Mouse (Mus musculus) gastrocnemius, postnatal 25 days (tissue): Measurements from ENCODE around the gene Ndufaf5. TPM values are rescaled to one million over a fixed set of nuclear protein-coding genes. Genes with fewer than 3 reads are reported as not detected.
"Not testable (repeated sequence)": the region's sequence is repeated elsewhere in the genome, so short reads cannot be mapped to it uniquely, and the experiment has no call there.

ENCODE experiments used
- DNase-seq: peaks from one replicate; pipeline ENCODE4 v3.0.0; 2022
- long read RNA-seq, 2 experiments: library from polyadenylated mRNA; stranded (forward); transcript quantifications; one replicate each; pipeline ENCODE4 v2.0.0; 2021
- total RNA-seq, 2 experiments: library from RNA; stranded (reverse); gene quantifications; 1 replicate in 1 of 2; 2 replicates in 1 of 2; pipeline ENCODE4 v1.2.3; 2021

The Ndufaf5 gene
- 10 to 100 TPM; 37.5 to 41.7 TPM for total RNA-seq
- long read RNA-seq, experiment 1, transcript Ndufaf5-201 (11 exons, 1,166 nt), result major isoform, 33 of 126 reads
- long read RNA-seq, experiment 1, partial matches to known transcripts, result 49 of 126 reads
- long read RNA-seq, experiment 1, other reads (novel, unspliced or antisense), result 43 of 126 reads
- long read RNA-seq, experiment 2, transcript Ndufaf5-201 (11 exons, 1,166 nt), result major isoform, 23 of 95 reads
- long read RNA-seq, experiment 2, partial matches to known transcripts, result 31 of 95 reads
- long read RNA-seq, experiment 2, other reads (novel, unspliced or antisense), result 41 of 95 reads

GRCm38 (mm10) chr2:140170127-140170802 lies at the start of gene Ndufaf5, which contains the start of gene Esf1:
Gene Ndufaf5 (plus strand): TSS chr2:140170649.
Gene Esf1 (minus strand): TSS chr2:140170564.
- DNase-seq, result peak; percentile 92

- no peak for DNase-seq
Observed at GRCm38 (mm10) chr2:140125516-140125915, 44.9 kb upstream of the Ndufaf5 start.

- not testable (repeated sequence) for DNase-seq
Observed at GRCm38 (mm10) chr2:140151743-140152142, 18.7 kb upstream of the Ndufaf5 start, which contains the start of gene Gm17374. Gene Gm17374 (plus strand): TSS chr2:140152043.

DNA sequence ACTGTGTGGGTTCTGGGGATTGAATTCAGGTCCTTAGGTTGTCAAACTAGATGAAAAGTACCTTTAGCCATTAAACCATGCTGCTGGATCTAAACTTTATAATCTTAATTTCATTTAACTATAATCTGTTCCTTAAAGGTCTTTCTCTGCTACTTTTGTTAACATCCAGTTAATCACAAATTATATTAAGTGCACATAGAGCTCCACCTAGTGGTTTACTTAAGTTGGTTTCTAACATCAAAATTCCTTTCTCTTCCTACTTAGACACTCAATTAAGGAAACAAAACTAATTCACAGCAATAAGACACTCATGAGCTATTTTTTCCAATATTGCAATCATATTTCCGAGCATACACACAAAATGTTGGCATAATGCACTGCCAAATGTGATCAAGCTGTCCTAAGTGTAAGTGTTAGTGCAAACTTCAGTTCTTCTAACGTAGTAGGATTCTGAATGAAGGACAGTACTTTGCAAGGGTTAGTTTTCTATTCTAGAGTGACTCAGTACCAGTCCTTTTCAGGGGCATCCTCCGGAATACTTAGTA lies 11.2 kb upstream of the Ndufaf5 start:
- no peak for DNase-seq

DNA sequence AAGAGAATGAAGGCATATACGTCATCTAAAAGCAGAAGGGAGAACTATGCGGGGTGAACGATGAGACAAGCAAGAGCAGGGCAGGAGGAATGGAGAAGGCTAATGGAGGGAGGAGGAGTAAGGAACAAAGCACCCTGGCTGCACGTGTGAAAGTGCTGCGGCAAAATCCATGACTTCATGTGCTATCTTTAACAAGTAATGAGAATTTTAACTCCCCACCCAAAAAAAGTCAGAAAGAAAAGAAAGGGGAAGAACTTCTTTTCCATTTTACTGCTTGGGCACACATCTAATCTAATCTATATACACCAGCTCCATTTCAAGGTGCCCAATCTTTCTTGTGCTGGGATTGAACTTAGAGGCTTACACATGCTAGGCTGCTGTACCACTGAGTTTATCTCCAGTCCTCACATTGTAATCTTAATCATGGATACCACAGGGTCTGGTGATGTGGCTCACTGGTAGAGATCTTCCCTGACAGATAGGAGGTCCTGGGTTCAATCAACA lies 7.0 kb upstream of the Ndufaf5 start:
- no peak for DNase-seq

DNA sequence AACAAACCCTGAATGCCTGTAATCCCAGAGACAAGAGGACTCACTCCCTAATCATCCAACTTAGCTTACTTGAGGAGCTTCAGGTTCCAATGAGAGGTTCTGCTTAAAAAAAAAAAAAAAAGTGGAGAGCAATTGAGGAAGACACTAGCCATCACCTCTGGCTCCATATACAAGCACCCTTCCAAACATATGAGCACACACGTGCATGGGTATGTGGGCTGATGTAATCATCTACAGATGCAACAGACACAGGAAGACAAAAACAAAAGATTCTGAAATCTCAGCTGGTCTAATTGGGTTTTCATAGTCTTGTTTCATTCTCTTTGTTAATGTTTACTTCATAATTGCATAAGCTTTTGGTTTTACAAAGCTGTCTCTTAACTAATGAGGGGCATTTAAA lies 1.4 kb upstream of the Ndufaf5 start:
- no peak for DNase-seq

DNA sequence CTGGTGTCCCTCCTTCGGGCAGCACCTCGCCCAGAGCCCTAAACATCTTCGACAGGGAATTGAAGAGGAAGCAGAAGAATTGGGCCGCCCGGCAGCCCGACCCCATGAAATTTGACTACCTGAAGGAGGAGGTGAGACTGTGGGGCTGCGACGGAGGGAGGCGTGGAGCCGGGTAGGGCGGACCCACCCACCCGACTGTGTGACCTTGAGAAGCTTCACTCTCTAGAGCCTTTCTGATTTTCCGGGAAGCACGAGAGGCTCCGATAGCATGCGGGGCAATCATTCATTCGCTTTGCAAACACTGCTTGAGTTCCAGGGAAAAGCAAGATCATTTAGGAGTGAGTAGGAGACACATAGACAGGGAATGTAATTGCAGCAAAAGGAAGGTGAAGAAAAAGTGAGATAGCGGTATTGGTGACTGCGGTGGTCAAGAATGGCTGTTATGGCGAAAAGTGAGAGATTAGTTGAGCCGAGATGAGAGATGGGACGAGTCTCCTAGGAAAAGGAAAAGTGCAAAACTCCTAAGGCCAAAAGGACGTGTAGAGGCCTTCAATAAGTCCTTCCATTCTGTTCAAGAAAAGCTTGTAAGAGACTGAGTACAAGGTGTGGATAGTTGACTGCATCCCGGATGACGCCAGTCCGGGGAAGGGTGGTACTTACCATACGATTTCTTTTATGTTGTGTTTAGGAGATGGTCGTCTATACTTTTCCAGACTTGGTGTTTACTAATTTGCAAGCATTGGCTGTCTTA lies 529 bp downstream of the Ndufaf5 start:
- no peak for DNase-seq

DNA sequence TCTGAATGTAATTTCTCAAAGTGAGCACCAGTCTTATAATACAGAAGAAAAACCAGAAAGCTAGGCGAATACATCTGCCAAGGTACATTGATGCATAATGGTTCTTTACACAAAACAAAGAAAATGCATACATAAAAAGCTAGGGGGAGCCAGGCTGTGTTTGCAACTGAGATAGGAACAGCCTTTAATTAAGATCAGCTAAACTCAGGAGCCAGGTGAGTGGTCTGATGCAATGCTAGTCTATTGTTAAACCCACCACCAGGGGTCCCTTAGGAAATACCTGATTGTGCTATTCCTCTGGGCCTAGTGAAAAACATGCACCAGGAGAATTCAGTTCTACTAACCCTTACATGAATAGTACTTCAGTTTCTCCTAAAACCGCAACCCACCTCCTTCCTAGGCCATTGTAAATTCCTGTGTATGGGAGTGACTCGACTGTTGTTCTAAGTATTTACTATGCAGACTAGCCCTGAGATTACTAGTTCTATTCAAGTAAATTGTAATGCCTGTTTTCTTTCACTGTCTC lies 15.3 kb downstream of the Ndufaf5 start:
- DNase-seq, result not testable (repeated sequence)

- DNase-seq, result no peak
Observed at GRCm38 (mm10) chr2:140200713-140201112, 30.3 kb downstream of the Ndufaf5 start.

- DNase-seq, result no peak
Observed at GRCm38 (mm10) chr2:140202573-140202972, 32.1 kb downstream of the Ndufaf5 start.

- no peak for DNase-seq
Observed at GRCm38 (mm10) chr2:140203756-140204155, 33.3 kb downstream of the Ndufaf5 start.

DNA sequence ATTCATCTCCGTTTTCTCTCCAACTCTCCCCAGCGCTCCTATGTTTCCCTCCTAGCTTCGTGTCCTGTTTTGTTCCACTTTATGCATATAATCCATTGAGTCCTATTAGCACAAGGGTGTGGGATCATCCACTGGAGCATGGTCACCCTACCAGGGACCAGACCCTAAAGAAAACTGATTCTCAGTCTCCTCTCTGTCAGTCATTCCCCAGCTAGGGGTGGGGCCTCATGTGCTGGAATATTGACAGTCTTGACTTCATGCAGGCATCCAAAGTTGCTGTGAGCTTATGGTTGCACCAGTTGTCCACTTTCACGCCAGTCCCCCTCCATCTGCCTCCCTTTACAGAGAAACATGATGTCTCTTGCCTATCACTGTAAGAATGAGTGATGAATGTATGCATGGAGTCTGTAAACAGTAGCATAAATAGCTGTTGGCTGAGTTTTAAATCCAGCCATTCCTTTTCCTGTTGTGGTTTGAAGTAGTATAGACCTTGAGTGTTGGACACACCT lies 44.1 kb downstream of the Ndufaf5 start:
- no peak for DNase-seq

DNA sequence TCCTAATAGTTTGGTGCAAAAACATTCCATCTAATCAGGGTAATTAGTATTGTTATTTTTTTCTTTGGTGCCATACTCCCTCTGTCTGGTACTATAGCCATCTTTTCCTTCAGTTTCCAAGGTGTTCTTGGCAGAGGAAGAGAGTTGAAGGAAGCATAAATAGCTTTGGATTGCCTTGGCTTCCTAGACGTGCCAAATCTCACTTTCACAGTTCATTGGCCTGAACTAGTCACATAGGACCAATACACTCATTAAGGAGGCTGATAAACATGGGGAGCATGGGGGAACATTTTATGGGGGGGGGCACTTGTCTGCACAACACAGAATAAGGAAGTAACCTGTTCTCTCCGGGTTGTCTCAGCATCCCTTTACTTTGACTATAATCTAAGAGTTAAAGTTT lies 45.0 kb downstream of the Ndufaf5 start:
- DNase-seq, result no peak

- no peak for DNase-seq
Observed at GRCm38 (mm10) chr2:140215965-140216364, 45.5 kb downstream of the Ndufaf5 start.

- no peak for DNase-seq
Observed at GRCm38 (mm10) chr2:140220325-140220724, 49.9 kb downstream of the Ndufaf5 start.

DNA sequence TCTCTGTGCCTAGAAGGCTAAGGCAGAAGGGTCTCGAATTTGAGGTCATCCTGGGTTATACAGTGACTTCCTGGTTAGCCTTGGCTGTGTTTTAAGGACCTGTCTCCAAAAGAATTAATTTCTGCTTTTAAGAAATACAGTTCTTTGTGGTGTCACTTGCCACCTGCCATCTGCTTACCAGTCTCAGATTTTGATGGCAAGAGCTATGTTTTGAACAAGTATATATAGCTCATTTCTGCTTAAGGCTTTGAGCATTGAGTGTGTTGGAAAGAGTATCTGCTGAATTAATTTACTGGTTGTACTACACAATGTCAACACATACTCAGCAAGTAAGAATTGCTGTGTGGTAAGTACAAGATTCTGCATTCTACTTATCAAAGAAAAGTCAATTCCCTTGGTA lies 59.8 kb downstream of the Ndufaf5 start:
- no peak for DNase-seq

- DNase-seq, result no peak
Observed at GRCm38 (mm10) chr2:140237245-140237644, 66.8 kb downstream of the Ndufaf5 start.

DNA sequence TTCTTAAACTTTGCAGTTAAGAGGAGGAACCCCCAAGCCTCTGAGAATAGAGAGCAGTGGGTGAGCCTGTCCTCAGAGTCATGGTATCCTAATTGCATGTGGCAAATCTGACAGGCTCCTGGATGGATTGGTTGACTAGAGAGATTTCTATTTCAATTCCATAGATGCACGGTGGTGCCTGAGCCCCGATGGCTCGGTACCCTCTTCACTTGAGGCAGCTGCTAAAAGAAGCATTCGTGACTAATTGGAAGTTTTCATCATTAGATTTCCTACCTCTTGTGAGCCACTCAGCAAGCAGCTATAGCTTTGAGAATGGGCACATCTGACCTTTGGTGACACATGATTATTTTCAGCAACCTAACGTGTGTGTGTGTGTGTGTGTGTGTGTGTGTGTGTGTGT lies 71.9 kb downstream of the Ndufaf5 start:
- no peak for DNase-seq

- DNase-seq, result no peak
Observed at GRCm38 (mm10) chr2:140243105-140243504, 72.7 kb downstream of the Ndufaf5 start.
